Mouse (Mus musculus): ENCODE results near the gene Prss56.

Gene Prss56

DNA sequence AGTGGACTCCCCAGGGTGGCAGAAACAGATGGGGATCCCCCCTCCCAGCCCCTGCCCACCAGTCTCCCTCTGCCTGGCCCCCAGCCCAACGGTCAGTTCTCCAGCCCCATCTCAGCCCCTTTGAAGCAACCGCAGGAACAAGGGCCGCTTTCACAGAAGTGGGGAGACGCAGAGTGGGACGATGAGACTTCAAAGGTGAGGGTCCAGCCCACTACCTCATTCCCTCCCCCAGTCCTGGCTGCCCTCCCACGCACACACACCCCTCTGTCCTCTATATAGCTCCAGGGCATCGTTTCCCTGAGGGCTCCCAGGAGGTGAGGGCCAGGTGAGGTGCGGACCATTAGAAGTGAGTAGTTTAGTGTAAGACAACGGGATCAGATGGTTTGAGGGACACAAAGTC lies at the start of gene Prss56:
Prss56 (plus strand) TSS at position 301 of the 400 bp plus-strand sequence.
- DNase-seq (ENCODE audit: low spot score in 2 of 2): no peak

DNA sequence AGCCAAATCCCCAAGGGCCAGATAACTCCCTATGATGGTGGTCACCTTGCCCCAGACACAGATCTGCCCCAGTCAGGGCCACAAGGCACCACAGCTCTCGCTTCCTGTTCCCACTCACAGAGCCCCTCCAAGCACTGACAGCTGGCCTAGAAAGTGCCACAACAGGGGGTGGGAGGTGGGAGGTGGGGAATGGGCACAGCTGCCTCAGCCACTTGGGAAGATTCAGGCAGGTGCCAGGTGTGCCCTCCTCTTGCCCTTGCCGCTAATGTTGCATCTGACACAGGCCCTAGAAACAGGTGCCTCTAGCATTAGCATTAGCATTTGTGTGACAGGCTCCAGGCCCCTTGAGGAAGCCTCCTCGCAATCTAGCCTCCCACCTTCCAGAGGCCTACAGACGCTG lies 41.6 kb upstream of the Prss56 start:
- DNase-seq (ENCODE audit: low spot score in 2 of 2): no peak

DNA sequence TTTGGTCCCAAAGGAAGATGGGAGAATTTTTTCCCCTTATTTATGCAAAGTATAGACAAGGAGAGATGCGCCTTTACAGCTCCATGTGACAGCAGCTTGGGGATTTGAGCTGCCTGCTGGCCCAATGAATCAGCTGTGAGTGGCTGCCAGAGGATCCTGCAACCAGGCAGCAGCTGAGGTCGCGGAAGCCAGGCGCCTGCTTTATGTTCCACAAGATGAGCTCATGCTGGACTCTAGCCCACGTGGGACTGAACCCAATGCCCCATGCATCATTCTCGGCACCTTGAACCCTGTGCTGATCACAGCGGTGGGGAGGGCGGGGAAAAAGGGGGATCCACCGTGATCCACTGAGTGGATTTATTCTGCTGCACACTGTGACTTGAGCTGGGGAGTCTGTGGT lies 40.7 kb upstream of the Prss56 start:
- DNase-seq (ENCODE audit: low spot score in 2 of 2): no peak

DNA sequence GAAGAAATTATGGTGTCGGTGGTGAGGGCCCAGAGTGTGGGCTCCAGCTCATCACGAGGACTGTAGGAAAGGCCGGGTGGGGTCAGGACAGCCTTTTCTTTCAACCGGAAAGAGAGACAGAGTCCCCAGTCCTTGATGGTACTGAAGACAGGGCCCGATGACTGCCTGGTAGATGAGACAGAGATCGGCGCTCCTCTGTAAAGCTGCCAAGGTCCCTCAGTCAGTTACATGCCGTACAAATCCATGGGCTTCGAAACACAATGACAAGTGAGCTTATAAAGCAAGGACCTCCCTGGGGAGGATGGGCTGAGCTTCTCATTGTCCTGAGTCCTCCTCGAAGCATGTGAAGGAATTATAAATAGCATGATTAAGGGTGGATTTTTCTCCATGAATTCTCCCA lies 40.0 kb upstream of the Prss56 start:
- DNase-seq (ENCODE audit: low spot score in 2 of 2): no peak

DNA sequence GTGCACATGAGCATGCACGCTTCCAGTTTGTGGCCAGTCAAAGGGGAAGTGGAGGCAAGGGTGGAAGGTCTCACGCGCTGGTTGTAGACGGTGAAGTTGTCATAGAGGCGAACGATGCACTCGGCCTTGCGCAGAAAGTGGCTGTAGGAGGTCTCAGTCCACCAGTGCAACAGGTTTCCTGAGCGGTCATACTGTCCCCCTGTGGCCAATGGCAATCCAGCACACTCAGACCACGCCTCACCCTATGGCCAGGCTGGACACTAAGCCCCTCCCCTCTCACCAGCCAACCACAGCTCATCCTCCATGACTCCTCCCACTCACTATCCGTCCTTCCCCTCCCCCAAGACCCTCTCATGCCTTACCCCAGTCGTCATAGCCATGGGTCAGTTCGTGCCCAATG lies 33.7 kb upstream of the Prss56 start:
- DNase-seq (ENCODE audit: low spot score in 2 of 2): no peak

DNA sequence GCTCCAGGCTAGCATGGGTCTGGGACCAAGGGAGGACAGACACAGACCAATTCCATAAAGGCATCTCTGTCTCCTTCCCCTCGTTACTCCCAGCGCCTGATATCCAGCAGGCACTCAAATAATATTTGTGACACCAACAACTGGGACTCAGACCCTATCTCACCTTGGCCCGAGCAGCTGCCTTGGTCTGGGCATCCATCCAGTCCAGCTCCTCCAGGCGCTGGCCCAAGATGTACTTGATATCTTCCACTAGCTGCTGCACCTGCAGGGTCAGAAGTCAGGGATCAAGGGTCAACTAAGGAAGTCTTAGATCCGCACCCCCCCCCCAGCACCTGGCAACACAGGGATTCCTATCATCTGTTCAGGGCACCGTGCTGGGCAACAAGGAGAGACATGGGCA lies 31.8 kb upstream of the Prss56 start:
- no peak for DNase-seq (ENCODE audit: low spot score in 2 of 2)

DNA sequence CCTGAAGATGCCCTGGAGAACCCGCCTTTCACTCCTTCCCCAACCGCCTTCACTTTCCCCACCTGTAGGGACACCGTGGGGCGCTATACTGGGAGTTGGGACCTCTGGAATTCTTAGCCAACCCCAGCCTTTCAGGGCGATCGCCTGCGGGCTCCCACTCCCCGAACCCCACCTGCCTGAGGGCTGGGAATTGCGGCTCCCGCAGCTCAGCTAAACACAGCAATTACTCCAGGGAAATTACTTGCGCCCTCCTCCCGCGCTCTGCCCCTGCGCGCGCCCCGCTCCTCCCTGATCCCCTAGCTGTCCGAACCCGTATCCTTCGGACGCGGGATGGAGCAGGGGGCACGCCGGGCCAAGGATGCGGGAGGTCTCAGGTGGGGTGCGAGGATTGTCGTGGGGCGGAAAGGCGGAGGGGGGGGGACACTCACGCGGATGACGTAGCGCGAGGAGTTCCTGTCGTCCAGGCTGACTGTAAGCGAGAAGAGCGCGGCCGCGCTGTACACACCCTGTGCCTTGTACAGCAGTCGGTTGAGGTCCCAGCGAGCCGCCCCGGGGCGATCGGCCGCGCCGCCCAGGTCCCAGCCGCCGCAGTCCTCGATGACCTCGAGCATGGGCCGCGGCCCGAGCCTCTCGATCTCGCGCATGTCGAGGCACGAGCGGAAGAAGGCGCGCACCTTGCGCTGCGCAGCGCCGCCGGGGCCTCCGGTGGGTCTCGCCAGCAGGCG lies 29.2 kb upstream of the Prss56 start:
- DNase-seq (ENCODE audit: low spot score in 2 of 2): no peak

DNA sequence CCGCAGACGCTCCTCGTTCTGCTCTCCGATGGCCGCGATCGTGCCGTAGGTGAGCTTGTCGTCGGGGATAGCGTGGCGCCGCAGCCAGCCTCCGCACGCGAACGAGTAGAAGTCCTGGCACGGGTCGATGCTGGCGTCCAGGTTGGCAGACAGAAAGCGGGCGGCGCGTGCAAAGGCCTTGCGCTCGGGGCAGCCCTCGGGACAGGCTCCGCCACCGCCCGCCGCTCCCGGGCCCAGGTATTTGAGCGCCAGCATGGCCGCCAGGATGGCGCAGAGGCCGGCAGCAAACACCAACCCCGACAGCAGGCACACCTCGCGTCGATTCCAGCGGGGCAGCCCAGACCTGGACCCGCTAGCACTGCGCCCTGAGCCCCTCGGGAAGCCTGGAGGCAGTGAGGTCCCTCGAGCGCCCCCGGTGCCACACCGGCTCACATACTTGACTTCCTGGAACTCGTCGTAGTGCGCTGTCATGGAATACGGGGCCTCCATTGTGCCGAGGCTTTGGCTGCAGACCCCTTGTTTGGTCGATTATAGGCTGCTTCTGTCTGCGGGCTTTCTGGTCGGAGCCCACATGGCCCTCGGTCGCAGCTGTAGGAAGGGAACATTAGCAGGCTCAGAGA lies 28.5 kb upstream of the Prss56 start:
- no peak for DNase-seq (ENCODE audit: low spot score in 2 of 2)

DNA sequence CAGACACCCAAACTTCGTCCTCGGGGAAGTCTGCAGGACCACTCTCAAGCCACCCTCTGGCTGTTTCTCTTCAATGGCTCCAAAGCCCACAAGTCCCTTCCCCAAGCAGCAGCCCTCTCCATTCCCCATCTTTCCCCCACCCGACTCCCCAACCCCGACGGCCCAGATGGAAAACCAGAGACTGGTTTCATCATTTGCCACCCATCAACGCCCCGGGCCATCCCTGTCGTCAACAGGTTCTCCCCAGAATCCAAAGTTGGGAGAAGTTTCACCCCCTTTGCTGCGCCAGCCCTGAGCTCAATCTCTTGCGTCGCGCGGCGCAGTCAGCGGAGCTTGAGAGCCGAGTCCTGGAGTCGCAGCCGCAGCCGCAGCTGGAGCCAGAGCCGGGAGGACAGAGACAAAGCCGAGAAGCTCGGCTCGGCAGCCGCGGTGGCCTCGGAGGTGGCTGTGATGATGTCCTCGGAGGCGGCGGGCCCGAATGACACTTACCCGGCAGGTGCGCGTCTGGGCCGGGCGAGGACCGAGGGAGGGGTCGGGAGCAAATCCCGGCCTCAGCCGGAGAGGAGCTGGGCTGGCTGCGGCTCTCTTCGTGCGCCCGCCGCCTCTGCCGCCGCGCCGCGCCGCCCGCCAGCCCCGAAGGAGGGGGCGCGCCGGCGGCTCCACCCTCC lies 27.4 kb upstream of the Prss56 start:
- DNase-seq (ENCODE audit: low spot score in 2 of 2): no peak

DNA sequence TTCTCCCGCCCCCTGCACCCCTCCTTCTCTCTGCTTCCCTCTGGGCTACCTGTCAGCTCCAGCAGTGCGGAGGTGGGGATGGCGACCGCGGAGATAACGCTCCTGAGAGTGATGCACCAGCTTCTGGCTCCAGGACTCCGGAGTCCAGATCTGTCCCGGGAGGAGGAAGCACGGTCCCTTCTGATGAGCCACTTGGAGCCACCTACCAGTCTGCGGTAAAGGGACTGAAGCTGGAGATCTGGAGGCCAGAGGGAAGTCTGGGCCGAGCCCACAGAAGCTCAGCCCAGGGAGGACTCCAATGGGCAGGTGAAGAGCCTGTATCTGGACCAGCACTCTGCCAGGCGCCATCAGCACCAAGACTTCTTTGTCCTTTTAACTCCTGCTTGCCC lies 26.9 kb upstream of the Prss56 start, which contains the start of gene Ecel1:
Ecel1 (minus strand) TSS at position 323 of the 389 bp plus-strand sequence.
- no peak for DNase-seq (ENCODE audit: low spot score in 2 of 2)

DNA sequence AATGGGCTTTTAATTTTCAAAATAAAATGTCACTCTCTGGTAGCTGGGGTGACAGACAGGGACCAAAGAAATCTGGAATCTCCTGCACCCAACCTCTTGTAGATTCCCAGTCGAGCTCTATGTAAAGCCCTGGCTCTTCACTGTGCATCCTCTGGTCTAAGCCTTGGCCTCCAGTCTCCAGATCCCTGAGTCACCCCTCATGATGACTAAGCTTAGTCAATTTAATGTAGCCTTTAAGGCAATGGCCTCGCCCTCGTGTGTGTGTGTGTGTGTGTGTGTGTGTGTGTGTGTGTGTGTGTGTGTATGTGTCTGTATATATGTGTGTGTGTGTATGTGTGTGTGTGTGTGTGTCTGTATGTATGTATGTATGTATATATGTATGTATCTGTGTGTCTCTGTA lies 23.7 kb upstream of the Prss56 start:
- DNase-seq (ENCODE audit: low spot score in 2 of 2): no peak

DNA sequence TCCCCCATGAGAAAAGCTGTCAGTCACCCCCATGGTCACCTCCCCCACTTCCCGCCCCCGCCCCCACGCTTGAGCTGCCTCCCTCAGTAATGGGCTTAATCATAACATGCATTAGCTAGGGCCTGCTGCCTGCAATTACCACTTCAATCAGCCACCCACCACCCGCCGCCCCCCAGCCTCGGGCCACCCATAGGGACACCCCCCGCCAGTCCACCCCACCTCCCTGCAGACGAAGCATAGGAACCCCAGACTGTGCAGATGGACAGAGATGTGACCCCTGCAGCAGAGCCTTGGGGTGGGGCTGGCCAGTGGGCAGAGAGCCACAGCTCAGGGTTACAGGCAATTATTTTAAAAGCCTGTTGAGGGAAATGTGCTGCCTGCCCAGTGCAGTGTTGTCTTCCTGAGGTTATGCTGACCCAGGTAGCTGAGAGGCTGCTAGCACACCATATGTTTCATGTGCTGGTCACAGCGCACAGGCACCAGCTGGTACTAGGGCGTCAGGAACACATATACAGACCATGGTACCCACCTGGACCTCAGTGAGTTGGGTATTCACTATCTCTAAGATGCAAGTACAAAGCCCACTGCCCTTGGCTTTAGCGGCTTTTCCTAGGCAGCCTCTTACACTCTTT lies 18.8 kb upstream of the Prss56 start:
- DNase-seq (ENCODE audit: low spot score in 2 of 2): no peak

DNA sequence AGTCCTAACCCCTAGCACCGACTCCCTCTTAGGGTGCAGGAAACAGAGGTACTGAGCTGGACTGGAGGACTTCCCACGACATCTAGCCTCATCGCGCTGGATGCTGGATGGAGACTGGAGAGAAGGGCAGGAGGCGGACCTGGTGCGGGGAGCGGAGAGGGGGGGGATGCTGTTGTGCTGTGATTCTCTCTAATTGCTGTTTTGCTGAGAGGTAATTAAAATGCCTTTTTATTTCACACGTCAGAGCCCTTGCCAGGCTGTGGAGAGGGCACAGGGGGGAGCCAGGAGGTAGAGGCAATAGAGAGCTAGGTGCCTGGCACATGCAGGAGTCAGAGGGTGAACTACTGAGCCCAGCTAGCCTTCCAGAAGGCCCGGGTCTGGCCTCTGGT lies 18.3 kb upstream of the Prss56 start:
- no peak for DNase-seq (ENCODE audit: low spot score in 2 of 2)

DNA sequence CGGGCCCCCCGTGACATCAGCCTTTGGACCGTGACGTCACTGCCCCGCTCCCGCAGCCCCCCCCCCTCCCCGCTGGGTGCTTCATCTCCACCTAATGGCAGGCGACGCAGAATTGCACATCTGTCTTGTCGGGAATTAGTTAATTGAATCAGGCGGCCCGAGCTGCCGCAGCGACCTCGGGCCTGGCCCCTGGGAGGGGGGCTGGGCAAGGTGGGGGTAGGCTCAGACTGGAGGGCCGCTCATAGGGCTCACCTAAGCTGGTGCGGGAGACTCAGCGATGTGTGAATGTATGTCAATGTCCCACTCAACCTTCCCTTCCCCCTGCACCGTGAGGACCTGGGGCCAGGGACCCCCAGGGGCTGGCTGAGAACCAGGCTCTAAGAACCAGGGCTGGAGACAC lies 12.7 kb upstream of the Prss56 start:
- no peak for DNase-seq (ENCODE audit: low spot score in 2 of 2)

DNA sequence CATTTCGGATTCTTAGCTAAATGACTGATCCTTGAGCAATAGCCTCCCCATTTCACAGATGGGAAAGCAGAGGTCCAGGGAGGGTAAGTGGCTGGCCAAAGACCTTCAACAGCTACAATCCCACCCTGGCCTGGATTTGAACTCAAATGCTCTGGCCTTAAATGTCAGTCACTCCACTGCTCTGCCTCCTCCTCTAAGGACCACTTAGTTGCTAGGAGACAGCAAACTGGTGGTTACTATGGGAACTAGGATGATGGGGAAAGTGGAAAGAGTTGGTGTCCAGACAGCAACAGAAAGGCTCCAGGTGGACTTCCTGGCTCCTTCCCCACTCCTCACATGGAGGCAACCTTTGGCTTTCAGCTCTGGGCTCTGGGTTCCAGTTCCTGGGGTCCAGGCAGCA lies 11.8 kb upstream of the Prss56 start:
- DNase-seq (ENCODE audit: low spot score in 2 of 2): no peak

DNA sequence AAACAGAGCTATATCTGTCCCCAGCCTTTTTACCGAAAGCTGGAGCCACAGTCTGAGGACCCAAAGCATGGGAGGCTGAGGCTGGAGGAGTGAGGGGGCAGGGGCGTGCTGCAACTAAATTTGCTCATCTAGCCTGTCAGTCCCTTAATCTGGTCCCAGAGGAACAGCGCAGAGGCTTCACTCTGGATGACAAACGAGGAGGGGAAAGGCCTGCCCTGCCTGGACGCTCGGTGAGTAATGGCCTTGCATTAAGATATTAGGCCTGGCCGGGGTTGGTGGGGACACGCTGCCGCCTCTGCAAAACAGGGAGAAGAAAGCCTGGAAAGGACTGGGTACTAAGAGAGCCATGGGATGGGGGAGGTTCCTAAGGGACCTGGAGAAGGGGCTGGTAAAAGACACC lies 10.8 kb upstream of the Prss56 start:
- DNase-seq (ENCODE audit: low spot score in 2 of 2): no peak

DNA sequence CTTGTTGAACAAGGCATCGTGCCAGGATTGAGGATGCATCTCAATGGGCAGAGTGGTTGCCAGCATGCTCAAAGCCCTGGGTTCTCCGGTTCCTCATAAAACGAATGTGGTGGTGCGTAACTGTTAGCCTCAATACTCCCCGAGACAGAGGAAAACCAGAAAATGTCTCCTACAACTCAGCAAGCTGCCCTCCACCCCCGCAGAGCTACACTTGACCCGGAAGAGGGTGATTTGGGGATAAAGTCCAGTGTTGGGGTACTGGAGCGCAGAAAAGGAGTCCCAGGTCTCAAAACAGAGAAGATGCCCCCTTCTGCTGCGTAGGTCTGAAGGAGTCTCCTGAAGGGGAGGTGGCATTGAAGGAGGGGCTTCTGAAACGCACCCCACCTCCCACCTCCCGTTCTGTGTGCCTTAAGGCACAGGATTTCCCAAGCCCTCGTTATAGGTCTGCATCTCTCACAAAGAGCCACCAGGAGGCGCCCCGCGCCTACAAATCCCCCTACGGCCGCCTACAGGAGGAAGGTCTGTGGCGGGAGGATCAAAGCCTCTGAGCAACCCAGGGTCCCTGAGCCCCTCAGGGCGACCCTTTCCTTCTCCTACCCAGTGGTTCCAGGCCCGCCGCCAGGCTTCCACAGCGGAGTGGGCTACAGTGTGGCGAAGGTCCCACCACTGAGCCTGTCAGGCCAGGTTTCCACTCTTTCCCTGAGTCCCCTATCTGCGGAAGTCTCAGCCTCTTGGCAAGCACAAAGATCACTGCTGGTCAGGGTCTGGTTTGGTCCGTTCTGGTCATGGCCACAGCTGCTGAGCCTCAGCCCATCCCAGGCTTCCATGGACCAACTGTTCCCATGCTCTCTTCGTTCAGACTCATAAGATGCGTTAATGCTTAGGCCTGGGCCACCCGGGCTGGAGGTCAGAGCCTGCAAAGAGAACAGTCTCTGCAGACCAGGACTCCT lies 8.8 kb upstream of the Prss56 start:
- no peak for DNase-seq (ENCODE audit: low spot score in 2 of 2)

DNA sequence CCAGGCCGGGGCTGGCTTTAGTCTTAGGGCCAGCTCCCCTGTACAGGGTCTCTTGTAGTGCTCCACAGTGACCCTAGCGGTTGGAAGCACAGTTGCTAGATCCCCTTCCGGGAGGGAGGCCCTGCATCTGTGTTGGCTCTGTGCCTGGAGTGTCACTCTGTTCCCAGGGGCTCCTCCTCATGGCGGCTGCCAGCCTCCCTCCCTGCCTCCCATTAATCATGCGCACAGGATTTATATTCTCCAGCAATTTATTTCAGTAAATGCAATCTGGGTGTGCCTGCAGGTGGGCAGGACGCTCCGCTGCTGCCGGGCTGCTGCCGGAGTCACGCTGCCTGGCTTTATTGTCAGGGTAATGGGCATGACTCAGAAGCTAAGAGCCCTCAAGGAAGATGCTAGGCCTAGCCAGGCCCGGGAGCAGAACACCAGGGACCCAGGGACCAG lies 7.2 kb upstream of the Prss56 start:
- peak in 1 of 2 experiments; percentile 28 for DNase-seq (ENCODE audit: low spot score in 2 of 2)

DNA sequence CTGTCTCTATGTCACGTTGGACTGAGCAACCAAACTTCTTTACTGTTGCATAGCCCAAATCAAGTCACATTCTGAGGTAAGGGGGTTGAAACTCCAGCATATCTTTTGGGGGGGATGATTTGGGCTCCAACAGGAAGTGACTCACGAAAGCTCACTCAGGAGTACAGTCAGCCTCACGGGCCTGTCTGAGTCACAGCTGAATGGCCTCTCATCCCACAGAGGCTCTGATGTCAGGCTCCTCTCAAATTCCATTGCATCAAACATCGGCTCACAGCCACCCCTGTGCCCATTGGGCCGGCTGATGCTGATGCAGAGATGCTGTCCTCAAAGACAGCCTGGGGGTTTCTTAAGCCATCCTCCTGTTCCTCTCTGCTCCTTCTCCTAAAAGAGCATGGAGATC lies 2.2 kb upstream of the Prss56 start:
- DNase-seq (ENCODE audit: low spot score in 2 of 2): no peak

DNA sequence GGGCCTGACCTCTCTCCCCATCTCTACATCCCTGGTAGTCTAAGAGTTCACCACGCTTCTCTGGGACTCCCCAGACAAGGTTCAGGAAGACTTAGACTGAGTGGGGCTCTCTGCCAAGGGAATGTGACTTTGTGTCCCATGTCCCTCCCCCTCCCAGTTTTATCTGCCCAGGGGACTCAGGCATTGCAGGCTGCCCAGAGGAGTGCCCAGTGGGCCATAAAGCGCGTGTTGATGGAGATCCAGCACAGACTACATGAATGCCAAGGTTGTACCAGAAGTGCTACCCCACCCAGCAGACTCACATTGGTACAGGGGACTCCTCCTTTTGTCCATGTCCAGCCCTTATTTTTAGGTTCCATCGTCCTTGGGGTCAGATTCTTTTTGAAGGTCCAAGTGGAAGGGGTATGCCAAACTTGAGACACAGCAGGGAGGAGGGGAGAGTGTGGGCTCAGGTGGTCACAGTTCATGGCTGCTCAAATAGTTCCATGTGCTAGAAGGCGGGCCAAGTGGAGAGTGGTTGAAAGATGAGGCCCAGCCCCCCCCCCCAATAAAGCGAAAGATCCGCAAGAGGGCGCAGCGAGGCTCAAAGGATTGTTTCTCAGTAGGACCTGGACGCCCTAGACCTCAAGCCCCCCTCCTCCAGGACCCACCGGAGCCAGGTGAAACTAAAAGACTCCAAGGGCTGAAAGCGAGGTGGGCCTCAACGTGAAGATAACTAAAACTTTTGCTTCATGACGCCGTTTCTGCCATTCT lies 1.1 kb downstream of the Prss56 start:
- no peak for DNase-seq (ENCODE audit: low spot score in 2 of 2)

DNA sequence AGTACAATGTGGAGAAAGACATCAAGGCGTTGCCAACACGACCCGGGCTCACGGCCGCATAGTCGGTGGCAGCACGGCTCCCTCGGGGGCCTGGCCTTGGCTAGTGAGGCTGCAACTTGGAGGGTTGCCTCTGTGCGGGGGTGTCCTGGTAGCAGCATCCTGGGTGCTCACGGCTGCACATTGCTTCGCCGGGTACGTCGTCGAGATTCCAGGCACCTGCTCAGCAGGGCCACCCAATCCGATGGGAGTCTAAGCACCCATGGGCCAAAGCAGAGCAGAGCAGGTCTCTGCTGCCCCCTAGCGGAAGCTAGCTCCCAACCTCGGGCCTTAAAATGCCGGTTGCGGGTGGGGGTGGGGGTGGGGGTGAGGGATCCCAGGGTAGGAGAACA lies 1.6 kb downstream of the Prss56 start:
- DNase-seq (ENCODE audit: low spot score in 2 of 2): peak; percentile 44 to 53
